ENCODE assay signal across 20 mouse cellular contexts in the genomic region with DNA sequence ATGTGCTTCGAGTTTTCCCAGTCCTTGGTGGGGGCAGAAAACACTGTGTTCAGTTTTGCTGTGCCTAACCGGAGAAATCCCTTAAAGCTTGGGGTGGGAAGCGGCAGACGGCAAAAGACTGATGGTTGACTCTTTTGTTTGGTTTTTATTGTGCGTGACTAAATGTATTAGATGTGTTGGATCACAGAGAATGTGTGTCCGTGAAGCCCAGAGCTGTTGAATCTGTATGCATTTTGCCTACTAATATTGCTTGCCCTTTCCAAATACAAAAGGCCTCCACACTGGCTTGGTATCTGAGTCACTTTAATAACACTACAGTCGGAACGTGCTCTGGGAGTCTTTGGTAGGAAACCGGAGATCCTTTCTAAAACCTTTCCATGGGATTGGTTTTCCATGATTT.
DNase-seq lines count a peak whose midpoint lies in the region; ATAC-seq lines count a peak whose summit lies in the region.
"Had no signal": no experiment of that assay in that cellular context is flagged by ENCODE, and none has a peak within 500 bp of the region (broad histone marks: within the 10 kb centered on the region; RNA-seq: fewer than 3 reads in every experiment).

No protein-coding gene starts in this region.

- no peak overlapping the region for H3K9ac ChIP-seq in embryonic facial prominence, embryonic 11.5 days (replicated peaks; ENCODE audit: low read length)
- no peak overlapping the region for H3K9ac ChIP-seq in midbrain, embryonic 11.5 days (ENCODE audit: low read length)
- no peak overlapping the region for H3K9ac ChIP-seq in neural tube, embryonic 12.5 days
- H3K9ac ChIP-seq: embryonic facial prominence, embryonic 12.5 days; heart, embryonic 15.5 days; hindbrain, embryonic 15.5 days had no signal

- no peak overlapping the region for H3K4me3 ChIP-seq in embryonic facial prominence, embryonic 11.5 days (ENCODE audit: low read depth, low read length)
- no peak overlapping the region for H3K4me3 ChIP-seq in embryonic facial prominence, embryonic 10.5 days
- H3K4me3 ChIP-seq in midbrain, embryonic 11.5 days (ENCODE audit: low read depth, low read length), result no peak overlapping the region
- no peak overlapping the region for H3K4me3 ChIP-seq in neural tube, embryonic 12.5 days
- H3K4me3 ChIP-seq: heart, embryonic 15.5 days; hindbrain, embryonic 15.5 days had no signal

- no peaks in the 10 kb centered on the region; the same call in 1 of the 2 replicates for H3K27me3 ChIP-seq in embryonic facial prominence, embryonic 11.5 days (ENCODE audit: control insufficient read depth, insufficient read depth, low read length)
- peaks cover 21% of the 10 kb centered on the region; the same call in 1 of the 2 replicates for H3K27me3 ChIP-seq in embryonic facial prominence, embryonic 10.5 days (replicated peaks; ENCODE audit: low read depth, poor library complexity, severe bottlenecking)
- no peaks in the 10 kb centered on the region for H3K27me3 ChIP-seq in midbrain, embryonic 11.5 days (ENCODE audit: control insufficient read depth, insufficient read depth, low read length)
- H3K27me3 ChIP-seq in neural tube, embryonic 12.5 days (replicated peaks), result no peaks in the 10 kb centered on the region
- H3K27me3 ChIP-seq: hindbrain, embryonic 15.5 days had no signal

- 56% methylated on average over 9 of the region's 9 CpGs for WGBS in embryonic facial prominence, embryonic 11.5 days
- 59% methylated on average over 9 of the region's 9 CpGs for WGBS in embryonic facial prominence, embryonic 10.5 days
- 24% methylated on average over 9 of the region's 9 CpGs for WGBS in midbrain, embryonic 11.5 days
- WGBS in neural tube, embryonic 12.5 days, result 14% methylated on average over 9 of the region's 9 CpGs

- H3K4me2 ChIP-seq in embryonic facial prominence, embryonic 11.5 days (ENCODE audit: low read depth, low read length), result no peak overlapping the region
- H3K4me2 ChIP-seq in midbrain, embryonic 11.5 days, result no peak overlapping the region
- H3K4me2 ChIP-seq in neural tube, embryonic 12.5 days (replicated peaks), result peak overlapping the region; percentile 52
- H3K4me2 ChIP-seq: heart, embryonic 15.5 days; liver, embryonic 11.5 days had no signal

- no peaks in the 10 kb centered on the region for H3K9me3 ChIP-seq in embryonic facial prominence, embryonic 11.5 days (replicated peaks; ENCODE audit: control insufficient read depth, low read length)
- no peaks in the 10 kb centered on the region for H3K9me3 ChIP-seq in embryonic facial prominence, embryonic 10.5 days
- H3K9me3 ChIP-seq in midbrain, embryonic 11.5 days (ENCODE audit: control insufficient read depth, low read length), result peaks cover 3% of the 10 kb centered on the region
- H3K9me3 ChIP-seq in neural tube, embryonic 12.5 days, result peaks cover 5% of the 10 kb centered on the region; the same call in 1 of the 2 replicates
- H3K9me3 ChIP-seq: embryonic facial prominence, embryonic 12.5 days; heart, embryonic 15.5 days; hindbrain, embryonic 15.5 days had no signal

- H3K27ac ChIP-seq in embryonic facial prominence, embryonic 11.5 days (replicated peaks; ENCODE audit: low read depth, low read length), result no peak overlapping the region
- H3K27ac ChIP-seq in embryonic facial prominence, embryonic 10.5 days (replicated peaks), result no peak overlapping the region
- H3K27ac ChIP-seq in midbrain, embryonic 11.5 days (ENCODE audit: low read depth, low read length), result peak overlapping the region; percentile 8; the same call in 1 of the 2 replicates
- H3K27ac ChIP-seq in neural tube, embryonic 12.5 days, result peak overlapping the region; percentile 20; the same call in 1 of the 2 replicates
- H3K27ac ChIP-seq: embryonic facial prominence, embryonic 12.5 days; heart, embryonic 15.5 days had no signal

- DNase-seq in embryonic facial prominence, embryonic 11.5 days (ENCODE audit: low spot score), result peak; percentile 9
- no peak for DNase-seq in embryonic facial prominence, embryonic 10.5 days (ENCODE audit: low spot score)
- peak; percentile 43 for DNase-seq in embryo, embryonic 11 days
- DNase-seq in midbrain, embryonic 11.5 days (ENCODE audit: low spot score, missing footprints), result peak; percentile 92
- no peak for DNase-seq in kidney, postnatal 4 days
- no peak for DNase-seq in heart, postnatal 4 days
- DNase-seq: cerebellum, adult 9-11 months; heart, adult 11 months; kidney, adult 11 months; kidney, postnatal 25 days; layer of hippocampus, postnatal 36 days; lung, adult 2 months; thymus, postnatal 4 days had no signal

- no peaks in the 10 kb centered on the region for H3K4me1 ChIP-seq in embryonic facial prominence, embryonic 11.5 days (ENCODE audit: control insufficient read depth, insufficient read depth, low read length)
- peaks cover 11% of the 10 kb centered on the region for H3K4me1 ChIP-seq in embryonic facial prominence, embryonic 10.5 days
- peaks cover 18% of the 10 kb centered on the region for H3K4me1 ChIP-seq in midbrain, embryonic 11.5 days (ENCODE audit: control insufficient read depth, insufficient read depth, low read length)
- peaks cover 22% of the 10 kb centered on the region for H3K4me1 ChIP-seq in neural tube, embryonic 12.5 days
- H3K4me1 ChIP-seq: embryonic facial prominence, embryonic 12.5 days had no signal

- no peaks in the 10 kb centered on the region for H3K36me3 ChIP-seq in embryonic facial prominence, embryonic 11.5 days (replicated peaks; ENCODE audit: control insufficient read depth, insufficient read depth, low read depth, low read length)
- H3K36me3 ChIP-seq in embryonic facial prominence, embryonic 10.5 days (replicated peaks), result no peaks in the 10 kb centered on the region
- H3K36me3 ChIP-seq in midbrain, embryonic 11.5 days (ENCODE audit: control insufficient read depth, insufficient read depth, low read length), result no peaks in the 10 kb centered on the region
- no peaks in the 10 kb centered on the region for H3K36me3 ChIP-seq in neural tube, embryonic 12.5 days
- H3K36me3 ChIP-seq: embryonic facial prominence, embryonic 12.5 days; heart, embryonic 15.5 days; hindbrain, embryonic 15.5 days had no signal

- ATAC-seq in embryonic facial prominence, embryonic 11.5 days (replicated peaks; ENCODE audit: insufficient number of reproducible peaks, low FRiP score, low TSS enrichment, low read depth), result no peak
- no peak for ATAC-seq in midbrain, embryonic 11.5 days (ENCODE audit: low FRiP score)
- peak; percentile 78 for ATAC-seq in neural tube, embryonic 12.5 days (ENCODE audit: low FRiP score, low read depth)
- ATAC-seq in erythroid progenitor cell, adult 5-6 weeks (replicated peaks; ENCODE audit: low FRiP score, poor library complexity, severe bottlenecking), result no peak
- ATAC-seq: CD4-positive, CD25-positive, alpha-beta regulatory T cell, adult 4 months had no signal

Comparison
In these comparisons a context has a peak if more than half of its experiments do, and no peak if none do; other contexts are left out.
1. DNase-seq: peak in embryonic facial prominence, embryonic 11.5 days (single experiment), embryo, embryonic 11 days (single experiment) and midbrain, embryonic 11.5 days (single experiment); none in embryonic facial prominence, embryonic 10.5 days (single experiment), kidney, postnatal 4 days (0 of 2) and heart, postnatal 4 days (single experiment).
2. H3K27ac ChIP-seq: peak in midbrain, embryonic 11.5 days (single experiment) and neural tube, embryonic 12.5 days (single experiment); none in embryonic facial prominence, embryonic 11.5 days (single experiment) and embryonic facial prominence, embryonic 10.5 days (single experiment).